Mouse (Mus musculus) macrophage (primary cell): Measurements from ENCODE around the gene 2410137M14Rik. TPM values are rescaled to one million over a fixed set of nuclear protein-coding genes. Genes with fewer than 3 reads are reported as not detected.
"Not testable (repeated sequence)": the region's sequence is repeated elsewhere in the genome, so short reads cannot be mapped to it uniquely, and the experiment has no call there.

Experiments used
- H3K27ac ChIP-seq: fragments of 350-480 bp; formaldehyde crosslinking; 2 replicates; pipeline ENCODE4 v1.9.0; 2021
- H3K36me3 ChIP-seq: fragments of 350-480 bp; formaldehyde crosslinking; 2 replicates; pipeline ENCODE4 v1.9.0; 2021; ENCODE audit errors: inconsistent target
- H3K4me3 ChIP-seq: fragments of 350-480 bp; formaldehyde crosslinking; 2 replicates; pipeline ENCODE4 v1.9.0; 2021; ENCODE audit errors: inconsistent target
- H3K79me2 ChIP-seq: fragments of 350-480 bp; formaldehyde crosslinking; 2 replicates; pipeline ENCODE4 v1.9.0; 2021; ENCODE audit errors: inconsistent target
- WGBS: methylation state at CpG from one replicate; pipeline ENCODE4 v1.1.7; 2026; ENCODE audit warnings: inconsistent platforms; ENCODE audit not compliant: missing documents; 5-methylcytosine and 5-hydroxymethylcytosine counted together
- polyA plus RNA-seq: library from polyadenylated mRNA; stranded (reverse); fragments of 250-400 nt; gene quantifications from 3 replicates; pipeline ENCODE4 v1.2.4, GENCODE M21; 2018; ENCODE audit warnings: inconsistent platforms

Gene 2410137M14Rik
- polyA plus RNA-seq, 1 experiment from 2014 or later = not detected

- Histone ChIP-seq H3K79me2 (no peaks in the 10 kb centered on the region), H3K4me3 (no peak overlapping the region), H3K27ac (no peak overlapping the region), H3K36me3 (no peaks in the 10 kb centered on the region)
- WGBS = 5% methylated on average over 46 of the region's 49 CpGs
These were observed 21.6 kb upstream of the 2410137M14Rik start for GRCm38 (mm10) chr17:37002364-37003330.

GRCm38 (mm10) chr17:37000863-37001262 is 19.8 kb upstream of the 2410137M14Rik start, which contains the start of gene Zfp57:
Gene Zfp57, plus strand, starts transcription at chr17:37001163.
- 96% methylated on average over 7 of the region's 7 CpGs for WGBS
- Histone ChIP-seq H3K4me3 (no peak within 1 kb of the TSS), H3K36me3 (no peaks in the 10 kb centered on the region), H3K27ac (no peak within 1 kb of the TSS), H3K79me2 (no peaks in the 10 kb centered on the region)

- H3K36me3 ChIP-seq = no peaks in the 10 kb centered on the region
- 79% methylated on average over 2 of the region's 2 CpGs for WGBS
- no peak overlapping the region for H3K4me3 ChIP-seq
- no peak overlapping the region for H3K27ac ChIP-seq
- H3K79me2 ChIP-seq = no peaks in the 10 kb centered on the region
These were observed 17.4 kb upstream of the 2410137M14Rik start for GRCm38 (mm10) chr17:36998477-36998876.

GRCm38 (mm10) chr17:36997033-36997735 is 16.1 kb upstream of the 2410137M14Rik start:
- Histone ChIP-seq H3K36me3 (no peaks in the 10 kb centered on the region), H3K27ac (no peak overlapping the region), H3K4me3 (no peak overlapping the region), H3K79me2 (no peaks in the 10 kb centered on the region)
- 30% methylated on average over 7 of the region's 7 CpGs for WGBS

GRCm38 (mm10) chr17:36995448-36995847 is 14.4 kb upstream of the 2410137M14Rik start:
- H3K27ac ChIP-seq = no peak overlapping the region
- no peak overlapping the region for H3K4me3 ChIP-seq
- WGBS = 95% methylated on average over 3 of the region's 3 CpGs
- no peaks in the 10 kb centered on the region for H3K79me2 ChIP-seq
- no peaks in the 10 kb centered on the region for H3K36me3 ChIP-seq

- Histone ChIP-seq H3K79me2 (no peaks in the 10 kb centered on the region), H3K27ac (no peak overlapping the region), H3K36me3 (no peaks in the 10 kb centered on the region), H3K4me3 (no peak overlapping the region)
- WGBS = 80% methylated on average over 1 of the region's 2 CpGs
These were observed 13.5 kb upstream of the 2410137M14Rik start for GRCm38 (mm10) chr17:36994528-36994927.

GRCm38 (mm10) chr17:36993770-36994325 is 12.8 kb upstream of the 2410137M14Rik start:
- Histone ChIP-seq H3K27ac (no peak overlapping the region), H3K4me3 (no peak overlapping the region)
- 76% methylated on average over 2 of the region's 4 CpGs for WGBS

GRCm38 (mm10) chr17:36992336-36993104 is 11.5 kb upstream of the 2410137M14Rik start:
- no peak overlapping the region for H3K4me3 ChIP-seq
- H3K36me3 ChIP-seq = no peaks in the 10 kb centered on the region
- 0% methylated on average over 3 of the region's 3 CpGs for WGBS
- no peaks in the 10 kb centered on the region for H3K79me2 ChIP-seq
- H3K27ac ChIP-seq = no peak overlapping the region

More at GRCm38 (mm10) chr17:36993770-36994325, 12.8 kb upstream of the 2410137M14Rik start:
- H3K36me3 ChIP-seq = no peaks in the 10 kb centered on the region
- H3K79me2 ChIP-seq = no peaks in the 10 kb centered on the region

GRCm38 (mm10) chr17:36990630-36991029 is 9.6 kb upstream of the 2410137M14Rik start:
- WGBS = 100% methylated on average over 1 of the region's 6 CpGs
- not testable (repeated sequence) for H3K79me2 ChIP-seq, H3K36me3 ChIP-seq, H3K27ac ChIP-seq, H3K4me3 ChIP-seq

- WGBS = 95% methylated on average over 4 of the region's 5 CpGs
- H3K4me3 ChIP-seq = no peak within 1 kb of the TSS
- no peak within 1 kb of the TSS for H3K27ac ChIP-seq
- H3K79me2 ChIP-seq = no peaks in the 10 kb centered on the region
- H3K36me3 ChIP-seq = no peaks in the 10 kb centered on the region
These were observed 8.4 kb upstream of the 2410137M14Rik start, which contains the start of gene H2-M5 for GRCm38 (mm10) chr17:36989437-36989836. Gene H2-M5, minus strand, starts transcription at chr17:36989537.

- 21% methylated on average over 24 of the region's 24 CpGs for WGBS
- H3K4me3 ChIP-seq = no peak overlapping the region
- no peaks in the 10 kb centered on the region for H3K79me2 ChIP-seq
- H3K27ac ChIP-seq = no peak overlapping the region
- no peaks in the 10 kb centered on the region for H3K36me3 ChIP-seq
These were observed 7.4 kb upstream of the 2410137M14Rik start for GRCm38 (mm10) chr17:36988475-36988874.

GRCm38 (mm10) chr17:36982253-36983155 is 1.5 kb upstream of the 2410137M14Rik start:
- Histone ChIP-seq H3K4me3 (no peak overlapping the region), H3K79me2 (no peaks in the 10 kb centered on the region), H3K36me3 (no peaks in the 10 kb centered on the region), H3K27ac (no peak overlapping the region)
- WGBS = 78% methylated on average over 5 of the region's 5 CpGs

- no peak overlapping the region for H3K4me3 ChIP-seq
- no peaks in the 10 kb centered on the region for H3K79me2 ChIP-seq
- WGBS = 55% methylated on average over 4 of the region's 4 CpGs
- no peak overlapping the region for H3K27ac ChIP-seq
- no peaks in the 10 kb centered on the region for H3K36me3 ChIP-seq
These were observed 808 bp upstream of the 2410137M14Rik start for GRCm38 (mm10) chr17:36981845-36982244.
